Mouse (Mus musculus) embryonic facial prominence, embryonic 14.5 days (tissue): ENCODE measurements around the gene Hectd4. TPM values are rescaled to one million over a fixed set of nuclear protein-coding genes. Genes with fewer than 3 reads are reported as not detected.
"Not testable (repeated sequence)": the region's sequence is repeated elsewhere in the genome, so short reads cannot be mapped to it uniquely, and the experiment has no call there.

ENCODE experiments used
- ATAC-seq: fragments of 200-750 bp; cut with Nextera tagmentation; 2 replicates; pipeline ENCODE4 v1.8.0; 2017; ENCODE audit warnings: low read depth, moderate number of reproducible peaks, moderate TSS enrichment
- DNase-seq: peaks from one replicate; pipeline ENCODE4 v3.0.0-alpha.2; 2015; ENCODE audit warnings: low spot score
- H3K27ac ChIP-seq: fragments of 300-500 bp; sonication (generic); replicated peaks from 2 replicates; pipeline ENCODE4 v1.5.1; 2014; ENCODE audit warnings: low read depth, mild to moderate bottlenecking, low read length, moderate library complexity
- H3K27me3 ChIP-seq: fragments of 300-500 bp; sonication (generic); replicated peaks from 2 replicates; pipeline ENCODE4 v1.6.1; 2014; ENCODE audit warnings: low read length; ENCODE audit not compliant: control insufficient read depth, insufficient read depth
- H3K36me3 ChIP-seq: fragments of 300-500 bp; sonication (generic); 2 replicates; pipeline ENCODE4 v1.6.1; 2014; ENCODE audit warnings: low read length, mixed read lengths; ENCODE audit not compliant: control insufficient read depth, insufficient read depth
- H3K4me1 ChIP-seq: fragments of 300-500 bp; sonication (generic); 2 replicates; pipeline ENCODE4 v1.6.1; 2014; ENCODE audit warnings: antibody characterized with exemption, low read length; ENCODE audit not compliant: control insufficient read depth, insufficient read depth
- H3K4me2 ChIP-seq: fragments of 300-500 bp; sonication (generic); 2 replicates; pipeline ENCODE4 v1.6.1; 2014; ENCODE audit warnings: low read depth, mild to moderate bottlenecking, low read length, moderate library complexity, mixed read lengths
- H3K4me3 ChIP-seq: fragments of 300-500 bp; sonication (generic); 2 replicates; pipeline ENCODE4 v1.5.1; 2014; ENCODE audit warnings: low read depth, mild to moderate bottlenecking, low read length
- H3K9ac ChIP-seq: fragments of 300-500 bp; sonication (generic); 2 replicates; pipeline ENCODE4 v1.6.1; 2014; ENCODE audit warnings: low read depth, mild to moderate bottlenecking, low read length, moderate library complexity, mixed read lengths
- H3K9me3 ChIP-seq: fragments of 300-500 bp; sonication (generic); 2 replicates; pipeline ENCODE4 v1.6.1; 2016; ENCODE audit warnings: low read length; ENCODE audit not compliant: control insufficient read depth
- WGBS: fragments of 180-500 bp; shearing (Covaris S2); extraction: QIAGEN DNeasy Blood & Tissue Kit; methylation state at CpG from one replicate; pipeline ENCODE4 v1.1.7; 2014; 5-methylcytosine and 5-hydroxymethylcytosine counted together
- polyA plus RNA-seq: library from polyadenylated mRNA; unstranded; fragments of >200 nt; fragmentation: Nextera tagmentation; extraction: Ambion mirVana; gene quantifications from 2 replicates; pipeline ENCODE4 v1.2.1, GENCODE M21; 2014

Hectd4 gene
- polyA plus RNA-seq, 1 experiment from 2014 or later: 7.3 TPM

GRCm38 (mm10) chr5:121330154-121330816, 110.3 kb downstream of the Hectd4 start:
- ATAC-seq (peak; percentile 56; the same call in 1 of the 2 replicates), DNase-seq (peak; percentile 9)
- H3K9me3 ChIP-seq, H3K27me3 ChIP-seq, H3K4me1 ChIP-seq: not testable (repeated sequence)
- Histone ChIP-seq H3K9ac (peak overlapping the region; percentile 51), H3K36me3 (peaks cover 83% of the 10 kb centered on the region), H3K4me3 (peak overlapping the region; percentile 28), H3K27ac (peak overlapping the region; percentile 53; the same call in 1 of the 2 replicates), H3K4me2 (peak overlapping the region; percentile 44)
- 71% methylated on average over 10 of the region's 19 CpGs for WGBS

- Histone ChIP-seq H3K9ac (no peak overlapping the region), H3K9me3 (no peaks in the 10 kb centered on the region), H3K36me3 (peaks cover 80% of the 10 kb centered on the region), H3K27ac (no peak overlapping the region), H3K4me3 (no peak overlapping the region), H3K27me3 (no peaks in the 10 kb centered on the region), H3K4me2 (no peak overlapping the region), H3K4me1 (no peaks in the 10 kb centered on the region)
- no peak for ATAC-seq
- DNase-seq: no peak
- 95% methylated on average over 10 of the region's 10 CpGs for WGBS
Measured at GRCm38 (mm10) chr5:121331731-121332130, 111.7 kb downstream of the Hectd4 start.

GRCm38 (mm10) chr5:121333976-121334375, 114.0 kb downstream of the Hectd4 start:
- Histone ChIP-seq H3K4me2 (no peak overlapping the region), H3K4me1 (no peaks in the 10 kb centered on the region), H3K27me3 (no peaks in the 10 kb centered on the region), H3K9me3 (no peaks in the 10 kb centered on the region), H3K36me3 (peaks cover 87% of the 10 kb centered on the region), H3K4me3 (no peak overlapping the region), H3K27ac (no peak overlapping the region), H3K9ac (no peak overlapping the region)
- ATAC-seq (no peak), DNase-seq (no peak)
- 93% methylated on average over 9 of the region's 9 CpGs for WGBS

- Histone ChIP-seq H3K4me2 (no peak overlapping the region), H3K4me3 (no peak overlapping the region), H3K9ac (no peak overlapping the region), H3K4me1 (no peaks in the 10 kb centered on the region), H3K27ac (no peak overlapping the region), H3K36me3 (peaks cover 87% of the 10 kb centered on the region), H3K27me3 (no peaks in the 10 kb centered on the region), H3K9me3 (no peaks in the 10 kb centered on the region)
- ATAC-seq (no peak), DNase-seq (no peak)
- 89% methylated on average over 5 of the region's 5 CpGs for WGBS
Measured at GRCm38 (mm10) chr5:121334454-121334853, 114.4 kb downstream of the Hectd4 start.

- H3K4me3 ChIP-seq: no peak overlapping the region
- no peak overlapping the region for H3K27ac ChIP-seq
- H3K9ac ChIP-seq: no peak overlapping the region
- no peaks in the 10 kb centered on the region for H3K4me1 ChIP-seq
- H3K4me2 ChIP-seq: no peak overlapping the region
- no peaks in the 10 kb centered on the region for H3K9me3 ChIP-seq
- ATAC-seq (no peak), DNase-seq (no peak)
- peaks cover 91% of the 10 kb centered on the region for H3K36me3 ChIP-seq
- no peaks in the 10 kb centered on the region for H3K27me3 ChIP-seq
- WGBS: 85% methylated on average over 4 of the region's 4 CpGs
Measured at GRCm38 (mm10) chr5:121335426-121335825, 115.4 kb downstream of the Hectd4 start.

DNA sequence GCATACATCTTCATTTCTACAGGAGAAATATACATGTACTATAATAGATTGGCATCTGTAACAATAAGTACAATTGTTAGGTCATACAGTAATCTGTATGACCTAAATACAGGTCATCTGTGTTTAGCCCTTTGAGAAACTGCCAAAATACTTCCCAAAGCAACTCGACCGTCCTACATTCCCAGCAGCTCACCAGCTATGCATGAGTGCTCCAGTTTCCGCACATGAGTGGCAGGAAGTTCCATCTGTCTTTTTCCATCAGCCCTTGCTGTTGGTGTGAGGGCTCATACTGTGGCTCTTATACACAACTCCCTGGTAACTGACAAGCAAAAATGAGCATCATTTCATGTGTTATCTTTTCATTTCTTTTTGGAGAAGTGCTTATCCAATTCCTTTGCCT, 116.0 kb downstream of the Hectd4 start:
- Histone ChIP-seq H3K9ac (no peak overlapping the region), H3K36me3 (peaks cover 95% of the 10 kb centered on the region), H3K27me3 (no peaks in the 10 kb centered on the region), H3K9me3 (no peaks in the 10 kb centered on the region), H3K4me2 (no peak overlapping the region), H3K4me1 (no peaks in the 10 kb centered on the region), H3K27ac (no peak overlapping the region), H3K4me3 (no peak overlapping the region)
- peak; percentile 30 for DNase-seq
- no peak for ATAC-seq
- 64% methylated on average over 3 of the region's 3 CpGs for WGBS

- no peak for DNase-seq
- H3K36me3 ChIP-seq: peaks cover 90% of the 10 kb centered on the region
- no peak overlapping the region for H3K4me3 ChIP-seq
- no peak overlapping the region for H3K9ac ChIP-seq
- no peak for ATAC-seq
- no peaks in the 10 kb centered on the region for H3K9me3 ChIP-seq
- WGBS: 91% methylated on average over 6 of the region's 6 CpGs
- no peaks in the 10 kb centered on the region for H3K4me1 ChIP-seq
- H3K27me3 ChIP-seq: no peaks in the 10 kb centered on the region
- no peak overlapping the region for H3K27ac ChIP-seq
- no peak overlapping the region for H3K4me2 ChIP-seq
Measured at GRCm38 (mm10) chr5:121336776-121337175, 116.8 kb downstream of the Hectd4 start.

DNA sequence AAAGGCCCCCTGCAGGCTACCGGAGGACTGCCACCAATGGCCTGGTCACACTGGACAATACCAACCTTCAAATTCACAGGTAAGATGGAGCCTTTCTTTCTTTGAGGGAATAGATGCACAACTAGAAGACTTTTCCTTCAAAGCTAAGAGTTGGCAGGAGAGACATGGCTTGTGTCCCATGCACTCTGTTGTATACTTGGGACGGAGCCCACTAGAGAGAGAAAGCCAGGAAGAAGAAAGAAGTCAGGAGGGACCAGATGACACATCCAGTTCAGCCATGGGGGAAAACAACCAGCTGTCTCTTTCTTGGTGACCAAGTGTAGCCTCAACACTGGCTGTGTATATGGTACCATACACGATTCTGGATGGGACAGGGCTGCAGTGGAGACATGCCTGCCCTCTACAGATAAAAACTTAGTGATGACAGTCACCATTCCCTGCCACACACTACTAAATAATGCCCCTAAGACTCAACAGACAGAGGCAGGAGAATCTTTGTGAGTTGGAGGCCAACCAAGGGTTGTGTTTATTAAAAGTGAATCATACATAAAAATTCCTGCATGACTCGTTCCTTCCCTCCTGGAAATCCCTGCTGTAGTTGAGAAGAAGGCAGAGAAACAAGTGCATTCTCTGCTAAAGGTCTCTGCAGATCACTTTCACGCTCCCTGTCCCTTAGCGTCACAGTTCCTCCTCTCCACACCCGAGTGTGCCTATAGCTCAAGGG, 119.7 kb downstream of the Hectd4 start:
- no peak overlapping the region for H3K4me3 ChIP-seq
- H3K4me2 ChIP-seq: no peak overlapping the region
- DNase-seq (no peak), ATAC-seq (no peak)
- H3K9ac ChIP-seq: no peak overlapping the region
- no peaks in the 10 kb centered on the region for H3K4me1 ChIP-seq
- H3K9me3 ChIP-seq: no peaks in the 10 kb centered on the region
- 85% methylated on average over 7 of the region's 7 CpGs for WGBS
- no peaks in the 10 kb centered on the region for H3K27me3 ChIP-seq
- no peak overlapping the region for H3K27ac ChIP-seq
- peaks cover 89% of the 10 kb centered on the region for H3K36me3 ChIP-seq
